Mouse (Mus musculus): Measurements from ENCODE around the gene Ucn2.

Gene Ucn2

GRCm38 (mm10) chr9:108985710-108986109 lies at the start of gene Ucn2:
Gene Ucn2, plus strand, starts transcription at chr9:108986010.
- DNase-seq = no peak

GRCm38 (mm10) chr9:108936418-108937364 lies 49.1 kb upstream of the Ucn2 start, which contains the start of gene Uqcrc1:
Gene Uqcrc1, plus strand, starts transcription at chr9:108936633.
- peak; percentile 99 for DNase-seq

- no peak for DNase-seq
These were observed 40.7 kb upstream of the Ucn2 start for GRCm38 (mm10) chr9:108945111-108945510.

GRCm38 (mm10) chr9:108945608-108946007 lies 40.2 kb upstream of the Ucn2 start:
- DNase-seq = no peak

- peak; percentile 95 for DNase-seq
These were observed 36.4 kb upstream of the Ucn2 start for GRCm38 (mm10) chr9:108949231-108949966.

- no peak for DNase-seq
These were observed 35.7 kb upstream of the Ucn2 start for GRCm38 (mm10) chr9:108949967-108950728.

GRCm38 (mm10) chr9:108953081-108953636 lies 32.7 kb upstream of the Ucn2 start, which contains the start of gene Col7a1:
Gene Col7a1, plus strand, starts transcription at chr9:108953586.
- no peak for DNase-seq

- DNase-seq = no peak
These were observed 30.6 kb upstream of the Ucn2 start for GRCm38 (mm10) chr9:108955241-108955640.

- DNase-seq = no peak
These were observed 30.0 kb upstream of the Ucn2 start for GRCm38 (mm10) chr9:108955846-108956245.

GRCm38 (mm10) chr9:108963577-108963976 lies 22.2 kb upstream of the Ucn2 start:
- no peak for DNase-seq

GRCm38 (mm10) chr9:108964338-108964737 lies 21.5 kb upstream of the Ucn2 start:
- DNase-seq = no peak

GRCm38 (mm10) chr9:108970623-108971022 lies 15.2 kb upstream of the Ucn2 start:
- DNase-seq = no peak

GRCm38 (mm10) chr9:108976483-108976882 lies 9.3 kb upstream of the Ucn2 start:
- no peak for DNase-seq

- no peak for DNase-seq
These were observed 7.8 kb upstream of the Ucn2 start for GRCm38 (mm10) chr9:108977966-108978365.

- no peak for DNase-seq
These were observed 3.3 kb upstream of the Ucn2 start for GRCm38 (mm10) chr9:108982498-108982897.

- DNase-seq = no peak
These were observed 2.6 kb upstream of the Ucn2 start for GRCm38 (mm10) chr9:108983209-108983608.

- peak; percentile 97 for DNase-seq
These were observed 2.0 kb downstream of the Ucn2 start for GRCm38 (mm10) chr9:108987704-108988350.

- peak; percentile 96 for DNase-seq
These were observed 4.1 kb downstream of the Ucn2 start for GRCm38 (mm10) chr9:108989802-108990461.

- DNase-seq = peak; percentile 94
These were observed 4.6 kb downstream of the Ucn2 start for GRCm38 (mm10) chr9:108990462-108990820.

- peak; percentile 100 for DNase-seq
These were observed 5.7 kb downstream of the Ucn2 start, which contains the start of gene Pfkfb4 for GRCm38 (mm10) chr9:108991428-108992084. Gene Pfkfb4, plus strand, starts transcription at chr9:108991778.

- DNase-seq = no peak
These were observed 6.3 kb downstream of the Ucn2 start for GRCm38 (mm10) chr9:108992085-108992469.
